Mouse (Mus musculus): Measurements from ENCODE around the gene Top1.

The Top1 gene

GRCm38 (mm10) chr2:160645614-160646137 is at the start of gene Top1:
Gene Top1, plus strand, starts transcription at chr2:160645888.
- DNase-seq, result peak; percentile 97

- peak; percentile 59 for DNase-seq
These were observed 48.0 kb upstream of the Top1 start for GRCm38 (mm10) chr2:160597582-160598281.

- no peak for DNase-seq
These were observed 43.9 kb upstream of the Top1 start for GRCm38 (mm10) chr2:160601805-160602204.

DNA sequence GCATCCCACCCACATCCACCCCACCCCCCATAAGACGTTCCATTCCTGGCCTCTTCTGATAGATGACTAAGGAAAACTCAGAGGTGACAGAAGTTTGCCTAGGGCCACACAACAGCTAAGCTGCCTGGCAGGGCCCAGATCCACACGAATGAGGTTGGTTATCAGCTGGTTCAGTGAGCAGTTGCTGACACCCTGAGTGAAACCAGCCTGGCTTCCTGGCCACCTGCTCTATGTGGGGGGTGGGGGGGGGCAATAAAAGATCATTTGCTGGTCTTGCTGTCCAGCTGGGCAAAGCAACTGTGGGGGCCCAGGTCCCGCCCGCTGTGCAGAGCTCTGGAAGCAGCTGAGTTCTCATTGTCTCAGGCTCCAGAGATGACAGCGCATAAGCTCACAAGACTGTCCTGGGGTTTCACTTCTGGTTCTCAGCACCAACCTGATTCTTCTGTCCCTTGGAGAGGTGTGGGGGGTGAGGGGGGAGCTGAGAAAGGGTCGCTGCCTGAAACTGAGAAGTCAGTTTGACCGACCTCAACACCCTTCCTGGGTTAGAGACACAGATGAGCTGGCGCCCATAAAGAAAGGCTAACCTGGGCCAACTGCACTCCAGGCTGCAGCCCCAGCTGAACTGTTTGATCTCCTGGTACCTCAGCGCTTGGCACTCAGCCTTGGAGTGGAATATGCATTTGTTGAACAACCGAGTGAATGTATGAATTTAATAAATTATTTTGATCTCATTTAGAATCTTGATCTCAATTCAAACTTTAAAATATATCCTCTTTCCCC is 42.3 kb upstream of the Top1 start:
- DNase-seq, result no peak

- DNase-seq, result no peak
These were observed 35.7 kb upstream of the Top1 start for GRCm38 (mm10) chr2:160610012-160610411.

GRCm38 (mm10) chr2:160613186-160613919 is 32.3 kb upstream of the Top1 start:
- no peak for DNase-seq

- no peak for DNase-seq
These were observed 27.9 kb upstream of the Top1 start for GRCm38 (mm10) chr2:160617741-160618140.

DNA sequence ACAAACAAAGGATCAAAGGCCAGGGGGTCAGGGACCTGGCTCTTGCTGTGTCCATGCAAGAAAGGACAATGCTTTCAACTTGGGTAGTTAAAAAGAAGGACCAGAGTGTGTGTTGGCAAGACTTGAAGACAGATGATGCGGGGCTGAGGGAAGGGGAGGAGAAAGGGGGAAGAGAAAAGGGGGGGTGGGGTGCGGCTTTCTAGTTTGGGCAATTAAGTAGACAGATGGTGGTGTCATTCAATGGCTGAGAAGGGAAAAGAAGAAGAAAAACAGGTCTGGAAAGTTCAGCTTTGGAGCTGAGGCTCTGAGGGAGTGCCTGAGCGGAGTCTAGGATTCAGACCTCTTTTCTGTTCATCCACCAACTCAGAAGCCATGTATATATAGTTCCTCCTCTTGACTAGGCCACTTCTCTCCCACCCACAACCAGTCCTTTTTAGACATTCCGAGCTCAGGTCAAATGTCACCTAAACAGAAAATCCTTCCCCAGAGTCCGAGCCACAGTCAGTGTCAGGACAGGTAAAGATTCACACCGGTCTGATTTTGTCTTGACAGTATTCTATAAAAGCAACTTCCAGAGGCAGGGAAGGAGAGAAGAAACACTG is 27.0 kb upstream of the Top1 start:
- no peak for DNase-seq

DNA sequence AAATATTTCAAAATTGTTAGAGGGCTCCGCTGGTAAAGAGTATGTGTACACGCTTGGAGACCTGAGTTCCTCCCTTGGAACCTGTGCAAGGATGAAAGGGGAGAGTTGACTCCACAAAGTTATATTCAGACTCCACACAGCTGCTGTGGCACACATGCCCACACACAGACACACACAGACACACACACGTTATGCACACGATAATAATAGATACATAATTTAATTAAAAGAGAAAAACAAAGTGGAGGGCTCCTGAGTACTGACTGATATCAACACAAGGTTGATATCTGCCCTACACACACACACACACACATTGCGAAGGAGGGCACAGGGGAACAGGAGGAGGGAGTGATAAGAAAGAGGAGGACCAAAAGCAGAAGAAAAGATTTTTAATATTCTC is 26.4 kb upstream of the Top1 start:
- DNase-seq, result no peak

DNA sequence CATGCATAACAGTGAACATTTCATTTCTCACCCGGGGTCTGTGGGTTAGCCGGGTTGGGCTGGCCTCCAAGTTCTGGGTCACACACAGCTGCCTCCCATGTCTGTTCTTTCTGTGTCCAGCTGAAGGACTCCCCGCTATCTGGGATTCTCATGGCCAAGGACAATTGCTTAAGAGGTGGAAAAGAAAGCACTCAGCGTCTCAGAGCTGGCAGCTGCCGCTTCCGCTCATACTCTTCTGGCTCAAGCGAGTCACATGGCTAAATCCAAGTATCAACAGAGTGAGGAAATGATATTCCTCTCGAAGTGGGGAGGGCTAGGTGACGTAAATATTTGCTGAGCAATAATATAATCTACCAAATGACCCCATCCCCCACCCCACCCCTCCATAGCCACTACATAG is 25.9 kb upstream of the Top1 start:
- DNase-seq, result no peak

DNA sequence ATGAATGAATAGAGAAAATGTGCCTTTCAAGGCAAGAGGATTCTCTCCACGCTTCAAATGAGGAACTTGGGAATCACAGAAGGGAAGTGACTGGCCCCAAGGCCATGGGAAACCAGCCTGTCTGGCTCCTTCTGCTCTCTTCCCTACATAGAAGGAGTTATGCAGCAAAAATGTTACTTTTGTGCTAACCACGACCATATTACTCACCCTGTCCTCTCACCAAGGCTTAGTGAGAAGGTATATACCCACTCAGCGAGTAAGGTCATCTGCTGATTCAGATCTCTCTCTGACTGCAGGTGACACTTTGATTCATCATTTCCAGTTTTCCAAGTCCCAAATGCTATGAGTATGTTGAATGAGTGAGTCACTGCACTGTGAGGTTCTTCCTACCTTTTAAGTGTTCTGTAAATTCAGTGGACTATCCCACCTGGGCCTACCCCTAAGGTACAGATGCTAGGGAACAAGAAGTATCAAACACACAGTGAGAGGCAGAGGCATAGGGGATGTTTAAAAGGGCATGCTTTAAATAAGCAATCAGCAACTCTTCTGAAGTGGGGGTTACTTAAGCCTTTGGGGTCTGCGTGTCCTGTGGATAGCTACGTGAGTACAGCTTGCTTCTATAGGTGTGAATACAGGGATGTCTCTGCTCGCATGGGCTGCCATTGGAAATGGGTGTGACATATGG is 25.3 kb upstream of the Top1 start:
- no peak for DNase-seq

- DNase-seq, result peak; percentile 7
These were observed 24.7 kb upstream of the Top1 start for GRCm38 (mm10) chr2:160621001-160621448.

DNA sequence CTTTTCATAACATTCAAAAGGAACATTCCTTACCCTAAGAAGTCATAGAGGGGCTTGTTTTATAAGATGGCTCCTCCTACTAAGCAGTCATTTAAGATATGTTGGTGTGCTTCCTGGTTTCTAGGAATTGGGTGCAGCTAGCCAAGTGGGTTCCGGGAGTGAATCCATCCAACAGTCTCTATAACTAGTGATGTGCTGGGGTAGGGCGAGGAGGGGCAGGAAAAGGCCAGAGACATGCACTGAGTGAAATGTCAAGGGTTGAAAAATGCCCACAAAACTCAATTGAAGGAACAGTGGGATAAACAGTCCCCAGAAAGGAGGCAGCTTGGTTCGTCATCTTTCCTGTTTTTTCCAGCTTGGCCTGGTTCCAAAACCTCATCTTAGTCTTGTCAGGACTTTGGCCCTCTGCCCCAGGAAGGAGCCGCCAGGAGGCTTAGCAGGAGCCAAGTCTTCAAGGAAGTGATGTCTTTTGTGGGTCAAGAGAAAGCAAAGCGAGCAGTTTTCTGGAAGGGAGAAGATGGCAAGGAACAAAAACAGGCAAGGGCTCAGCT is 24.0 kb upstream of the Top1 start:
- peak; percentile 38 for DNase-seq

- DNase-seq, result no peak
These were observed 23.0 kb upstream of the Top1 start for GRCm38 (mm10) chr2:160622646-160623045.

DNA sequence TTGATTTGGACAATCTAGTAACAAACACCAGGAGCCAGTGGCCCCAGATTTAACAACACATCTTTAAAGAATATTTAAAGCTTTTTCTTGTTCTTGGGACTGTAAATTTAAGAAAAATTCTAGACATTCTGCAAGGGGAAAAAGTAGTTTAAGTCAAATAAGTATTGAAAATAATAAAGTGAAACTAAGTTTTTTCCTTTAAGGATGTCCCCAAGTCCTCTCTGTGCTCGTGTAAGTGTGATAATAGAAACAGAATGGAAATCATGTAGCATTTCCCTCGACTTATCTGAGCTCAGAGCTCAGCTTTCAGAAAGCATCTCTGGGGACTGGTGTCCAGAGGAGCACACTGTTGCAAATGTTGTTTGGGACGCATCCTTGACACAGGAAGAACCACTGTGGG is 21.9 kb upstream of the Top1 start:
- DNase-seq, result no peak

GRCm38 (mm10) chr2:160627207-160628025 is 18.3 kb upstream of the Top1 start:
- no peak for DNase-seq

- DNase-seq, result no peak
These were observed 17.6 kb upstream of the Top1 start for GRCm38 (mm10) chr2:160628055-160628454.

- no peak for DNase-seq
These were observed 16.8 kb upstream of the Top1 start for GRCm38 (mm10) chr2:160628666-160629527.

- no peak for DNase-seq
These were observed 16.2 kb upstream of the Top1 start for GRCm38 (mm10) chr2:160629528-160629830.

- no peak for DNase-seq
These were observed 14.7 kb upstream of the Top1 start for GRCm38 (mm10) chr2:160630872-160631597.
